Mouse (Mus musculus) lung, postnatal 0 days (tissue): Measurements from ENCODE around the gene Dnajc27. TPM values are rescaled to one million over a fixed set of nuclear protein-coding genes. Genes with fewer than 3 reads are reported as not detected.

ENCODE experiments used
- ATAC-seq: fragments of 200-750 bp; cut with Nextera tagmentation; 2 replicates; pipeline ENCODE4 v1.8.0; 2017; ENCODE audit warnings: moderate library complexity
- DNase-seq: peaks from one replicate; pipeline ENCODE4 v3.0.0-alpha.2; 2016; ENCODE audit warnings: low spot score
- H3K27ac ChIP-seq: fragments of 300-500 bp; sonication (generic); 2 replicates; pipeline ENCODE4 v1.5.1; 2014; ENCODE audit warnings: antibody characterized with exemption, mild to moderate bottlenecking, low read length, mixed read lengths
- H3K27me3 ChIP-seq: fragments of 300-500 bp; sonication (generic); replicated peaks from 2 replicates; pipeline ENCODE4 v1.6.1; 2014; ENCODE audit warnings: low read length, mixed read lengths; ENCODE audit not compliant: insufficient read depth
- H3K36me3 ChIP-seq: fragments of 300-500 bp; sonication (generic); 2 replicates; pipeline ENCODE4 v1.6.1; 2014; ENCODE audit warnings: low read length, mixed read lengths; ENCODE audit not compliant: insufficient read depth
- H3K4me1 ChIP-seq: fragments of 300-500 bp; sonication (generic); 2 replicates; pipeline ENCODE4 v1.6.1; 2014; ENCODE audit warnings: antibody characterized with exemption, low read depth, low read length, mixed read lengths; ENCODE audit not compliant: insufficient read depth
- H3K4me2 ChIP-seq: fragments of 300-500 bp; sonication (generic); replicated peaks from 2 replicates; pipeline ENCODE4 v1.6.1; 2014; ENCODE audit warnings: low read depth, mild to moderate bottlenecking, low read length, moderate library complexity, mixed read lengths
- H3K4me3 ChIP-seq: fragments of 300-500 bp; sonication (generic); 2 replicates; pipeline ENCODE4 v1.5.1; 2014; ENCODE audit warnings: low read depth, low read length
- H3K9ac ChIP-seq: fragments of 300-500 bp; sonication (generic); replicated peaks from 2 replicates; pipeline ENCODE4 v1.6.1; 2014; ENCODE audit warnings: low read depth, mild to moderate bottlenecking
- H3K9me3 ChIP-seq: fragments of 300-500 bp; sonication (generic); 2 replicates; pipeline ENCODE4 v1.6.1; 2016; ENCODE audit warnings: low read length, mixed read lengths
- CTCF ChIP-seq: IDR thresholded peaks from 2 replicates; pipeline ENCODE4 v1.5.1; 2016; ENCODE audit warnings: antibody characterized with exemption, mild to moderate bottlenecking
- EP300 ChIP-seq: IDR thresholded peaks from 2 replicates; pipeline ENCODE4 v1.6.1; 2016; ENCODE audit warnings: antibody characterized with exemption, mild to moderate bottlenecking, control low read depth
- WGBS: fragments of 180-500 bp; shearing (Covaris S2); extraction: QIAGEN DNeasy Blood & Tissue Kit; methylation state at CpG from one replicate; pipeline ENCODE4 v1.1.7; 2014; 5-methylcytosine and 5-hydroxymethylcytosine counted together
- polyA plus RNA-seq: library from polyadenylated mRNA; unstranded; fragments of >200 nt; fragmentation: Nextera tagmentation; extraction: Ambion mirVana; gene quantifications from 2 replicates; pipeline ENCODE4 v1.2.1, GENCODE M21; 2015

Gene Dnajc27
- polyA plus RNA-seq, 1 experiment from 2014 or later, result 2.2 TPM

DNA sequence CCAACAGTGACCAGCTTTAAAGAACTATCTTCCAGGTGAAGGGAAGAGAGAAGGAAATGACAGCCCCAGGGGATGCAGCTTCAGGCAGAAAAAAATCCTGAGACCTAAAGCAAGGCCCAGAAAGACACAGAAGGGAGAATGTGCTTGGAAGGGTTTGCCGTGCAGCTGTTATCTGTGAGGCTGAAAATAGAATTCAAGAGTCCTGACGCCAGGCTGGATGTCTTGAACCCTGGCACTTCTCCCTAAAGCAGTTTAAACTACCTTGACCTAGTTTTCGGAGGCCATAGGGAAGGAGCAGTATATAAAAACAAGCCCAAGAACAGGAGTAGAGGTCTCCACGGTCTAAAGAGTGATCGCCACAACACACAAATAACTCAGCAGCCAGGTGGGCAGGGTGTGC, 40.0 kb upstream of the Dnajc27 start:
- Histone ChIP-seq H3K36me3 (no peaks in the 10 kb centered on the region), H3K9me3 (no peaks in the 10 kb centered on the region), H3K27me3 (no peaks in the 10 kb centered on the region), H3K4me2 (no peak overlapping the region), H3K4me3 (no peak overlapping the region), H3K4me1 (peaks cover 8% of the 10 kb centered on the region; the same call in 1 of the 2 replicates), H3K9ac (no peak overlapping the region), H3K27ac (no peak overlapping the region)
- 57% methylated on average over 5 of the region's 5 CpGs for WGBS
- TF ChIP-seq CTCF (no peak), EP300 (no peak)
- DNase-seq (no peak), ATAC-seq (no peak)

GRCm38 (mm10) chr12:4045992-4046391, 36.4 kb upstream of the Dnajc27 start:
- Histone ChIP-seq H3K4me2 (no peak overlapping the region), H3K27ac (no peak overlapping the region), H3K36me3 (no peaks in the 10 kb centered on the region), H3K4me1 (no peaks in the 10 kb centered on the region), H3K9ac (no peak overlapping the region), H3K9me3 (no peaks in the 10 kb centered on the region), H3K4me3 (no peak overlapping the region), H3K27me3 (no peaks in the 10 kb centered on the region)
- WGBS, result 53% methylated on average over 1 of the region's 1 CpGs
- TF ChIP-seq EP300, result no peak
- TF ChIP-seq CTCF, result no peak
- DNase-seq, result no peak
- ATAC-seq, result no peak

DNA sequence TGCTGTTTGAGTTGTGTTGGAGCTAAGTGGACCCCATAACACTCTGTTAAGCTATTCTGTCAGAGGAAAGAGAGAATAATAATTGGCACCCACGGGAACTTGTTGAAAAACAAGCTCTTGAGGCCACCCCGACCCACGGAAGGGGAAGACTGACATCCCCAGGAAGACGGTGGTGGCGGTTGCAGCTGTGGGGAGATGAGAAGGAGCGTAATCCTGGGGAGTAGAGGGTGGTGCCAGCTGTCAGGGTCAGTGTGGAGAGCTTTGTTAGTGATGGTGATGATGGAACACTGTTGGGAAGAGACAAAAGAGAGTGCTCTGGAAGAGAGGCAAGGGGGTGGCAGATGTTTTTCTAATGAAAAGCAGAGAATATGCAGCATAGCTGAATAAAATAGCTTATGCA, 34.4 kb upstream of the Dnajc27 start:
- DNase-seq, result no peak

DNA sequence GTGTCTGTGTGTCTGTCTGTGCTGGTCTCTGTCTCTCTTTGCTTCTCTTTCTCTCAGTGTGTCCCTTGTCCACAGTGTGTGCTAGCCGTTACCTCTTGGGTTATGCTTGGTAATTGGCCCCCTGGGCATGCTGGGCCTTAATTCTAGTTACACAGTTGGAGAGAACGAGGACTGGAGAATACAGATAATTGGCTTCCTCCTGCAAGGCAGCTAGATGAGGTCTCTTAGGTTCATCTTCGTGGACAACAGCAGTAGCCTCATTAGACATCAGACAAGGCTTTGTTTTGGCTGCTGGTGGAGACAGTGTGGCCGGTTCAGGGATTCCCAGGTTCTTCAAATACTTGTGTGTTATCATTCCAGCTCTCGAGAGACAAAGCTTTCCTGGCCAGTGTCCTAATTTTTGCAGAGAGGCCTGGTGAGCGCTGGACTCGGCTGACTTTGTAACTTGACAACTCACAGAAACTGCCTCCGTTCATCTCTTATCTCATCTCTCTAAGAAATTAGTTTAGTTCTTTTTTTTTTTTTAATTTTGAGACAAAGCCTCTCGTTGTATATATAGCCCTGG, 31.4 kb upstream of the Dnajc27 start:
- H3K36me3 ChIP-seq, result no peaks in the 10 kb centered on the region
- H3K4me3 ChIP-seq, result no peak overlapping the region
- H3K27ac ChIP-seq, result no peak overlapping the region
- no peak overlapping the region for H3K4me2 ChIP-seq
- no peak overlapping the region for H3K9ac ChIP-seq
- H3K4me1 ChIP-seq, result no peaks in the 10 kb centered on the region
- no peak for ATAC-seq
- no peaks in the 10 kb centered on the region for H3K9me3 ChIP-seq
- DNase-seq, result no peak
- no peaks in the 10 kb centered on the region for H3K27me3 ChIP-seq
- WGBS, result 56% methylated on average over 9 of the region's 9 CpGs
- TF ChIP-seq CTCF (no peak), EP300 (no peak)

More for the DNA sequence above, 34.4 kb upstream of the Dnajc27 start:
- WGBS, result 33% methylated on average over 6 of the region's 6 CpGs
- ATAC-seq, result no peak
- Histone ChIP-seq H3K36me3 (no peaks in the 10 kb centered on the region), H3K27ac (no peak overlapping the region), H3K27me3 (no peaks in the 10 kb centered on the region), H3K4me3 (no peak overlapping the region), H3K9ac (no peak overlapping the region), H3K9me3 (no peaks in the 10 kb centered on the region), H3K4me1 (no peaks in the 10 kb centered on the region), H3K4me2 (no peak overlapping the region)
- no peak for TF ChIP-seq EP300

GRCm38 (mm10) chr12:4053643-4054042, 28.7 kb upstream of the Dnajc27 start:
- no peak overlapping the region for H3K27ac ChIP-seq
- 64% methylated on average over 3 of the region's 3 CpGs for WGBS
- H3K4me2 ChIP-seq, result no peak overlapping the region
- no peaks in the 10 kb centered on the region for H3K9me3 ChIP-seq
- H3K9ac ChIP-seq, result no peak overlapping the region
- H3K36me3 ChIP-seq, result no peaks in the 10 kb centered on the region
- H3K4me3 ChIP-seq, result no peak overlapping the region
- ATAC-seq, result no peak
- no peaks in the 10 kb centered on the region for H3K4me1 ChIP-seq
- no peak for DNase-seq
- H3K27me3 ChIP-seq, result no peaks in the 10 kb centered on the region
- TF ChIP-seq CTCF (no peak), EP300 (no peak)

GRCm38 (mm10) chr12:4054845-4055244, 27.5 kb upstream of the Dnajc27 start:
- Histone ChIP-seq H3K4me1 (no peaks in the 10 kb centered on the region), H3K9me3 (no peaks in the 10 kb centered on the region), H3K36me3 (no peaks in the 10 kb centered on the region), H3K4me2 (no peak overlapping the region), H3K27me3 (no peaks in the 10 kb centered on the region), H3K27ac (no peak overlapping the region), H3K9ac (no peak overlapping the region), H3K4me3 (no peak overlapping the region)
- WGBS, result 28% methylated on average over 4 of the region's 4 CpGs
- TF ChIP-seq EP300 (no peak), CTCF (no peak)
- no peak for DNase-seq
- ATAC-seq, result no peak

DNA sequence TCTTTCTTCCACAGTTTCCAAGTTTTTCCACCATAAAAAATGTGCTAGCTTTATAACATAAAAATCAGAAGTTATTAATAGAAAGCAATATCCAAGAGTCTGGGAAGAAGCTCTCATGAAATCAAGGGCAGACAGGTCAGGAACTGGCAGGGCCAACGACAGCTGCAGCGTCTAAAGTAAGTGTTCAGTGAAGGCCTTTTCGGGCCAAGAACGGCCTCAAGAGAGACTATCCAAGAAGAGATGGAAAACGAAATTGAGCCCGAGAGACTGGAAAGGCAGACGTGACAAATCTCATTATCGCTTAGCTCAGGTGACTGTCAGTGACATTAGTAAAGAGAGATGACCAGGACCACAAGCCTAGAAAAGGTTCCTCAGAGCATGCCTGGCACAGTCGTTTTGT, 24.1 kb upstream of the Dnajc27 start:
- WGBS, result 47% methylated on average over 9 of the region's 9 CpGs
- TF ChIP-seq EP300 (no peak), CTCF (no peak)

More for the DNA sequence above, 24.1 kb upstream of the Dnajc27 start:
- no peak overlapping the region for H3K4me3 ChIP-seq
- H3K27me3 ChIP-seq, result no peaks in the 10 kb centered on the region
- H3K36me3 ChIP-seq, result no peaks in the 10 kb centered on the region
- no peaks in the 10 kb centered on the region for H3K9me3 ChIP-seq
- no peak overlapping the region for H3K27ac ChIP-seq
- no peak overlapping the region for H3K9ac ChIP-seq
- no peak overlapping the region for H3K4me2 ChIP-seq
- no peak for ATAC-seq
- no peak for DNase-seq
- no peaks in the 10 kb centered on the region for H3K4me1 ChIP-seq
